Mouse (Mus musculus): ENCODE results near the gene Hoxd3.

Hoxd3 gene

DNA sequence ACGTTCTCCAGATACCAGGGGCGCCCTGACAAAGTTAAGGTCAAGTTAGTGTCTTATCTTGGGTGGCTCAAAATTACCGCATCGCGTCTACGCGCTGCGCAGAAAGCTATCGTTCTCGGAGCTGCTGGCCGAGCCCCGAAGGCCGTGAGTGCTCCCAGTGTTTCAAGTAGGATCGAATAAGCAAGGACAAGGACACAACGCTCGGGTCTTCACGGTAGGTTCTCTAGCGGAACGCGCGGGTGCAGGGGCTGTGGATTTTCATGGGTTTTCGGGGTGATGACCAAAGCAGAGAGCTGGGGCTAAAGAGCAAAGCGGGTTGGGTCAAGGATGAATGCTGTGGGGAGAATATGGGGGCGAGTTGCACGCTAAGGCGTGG, 32.1 kb upstream of the Hoxd3 start:
- no peak for DNase-seq

DNA sequence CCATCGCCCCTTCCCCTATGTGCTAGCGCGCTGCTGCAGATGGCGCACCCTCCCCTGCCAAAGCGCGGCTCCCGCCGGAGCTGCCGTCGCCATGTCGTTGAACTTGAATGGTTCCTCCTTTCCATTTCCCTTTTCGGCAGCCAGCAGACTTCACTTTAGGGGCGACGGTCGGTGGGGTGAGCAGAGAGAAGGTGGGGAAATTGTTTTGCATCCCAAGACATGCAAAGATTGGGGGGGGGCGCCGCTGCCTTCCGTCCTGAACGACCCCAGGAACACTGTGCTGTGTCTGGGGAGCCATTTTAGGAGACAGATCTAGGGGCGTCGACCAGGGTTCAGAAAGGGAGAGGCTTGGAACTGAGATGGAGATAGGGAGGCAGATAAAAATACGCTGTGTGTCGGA, 31.7 kb upstream of the Hoxd3 start:
- no peak for DNase-seq

DNA sequence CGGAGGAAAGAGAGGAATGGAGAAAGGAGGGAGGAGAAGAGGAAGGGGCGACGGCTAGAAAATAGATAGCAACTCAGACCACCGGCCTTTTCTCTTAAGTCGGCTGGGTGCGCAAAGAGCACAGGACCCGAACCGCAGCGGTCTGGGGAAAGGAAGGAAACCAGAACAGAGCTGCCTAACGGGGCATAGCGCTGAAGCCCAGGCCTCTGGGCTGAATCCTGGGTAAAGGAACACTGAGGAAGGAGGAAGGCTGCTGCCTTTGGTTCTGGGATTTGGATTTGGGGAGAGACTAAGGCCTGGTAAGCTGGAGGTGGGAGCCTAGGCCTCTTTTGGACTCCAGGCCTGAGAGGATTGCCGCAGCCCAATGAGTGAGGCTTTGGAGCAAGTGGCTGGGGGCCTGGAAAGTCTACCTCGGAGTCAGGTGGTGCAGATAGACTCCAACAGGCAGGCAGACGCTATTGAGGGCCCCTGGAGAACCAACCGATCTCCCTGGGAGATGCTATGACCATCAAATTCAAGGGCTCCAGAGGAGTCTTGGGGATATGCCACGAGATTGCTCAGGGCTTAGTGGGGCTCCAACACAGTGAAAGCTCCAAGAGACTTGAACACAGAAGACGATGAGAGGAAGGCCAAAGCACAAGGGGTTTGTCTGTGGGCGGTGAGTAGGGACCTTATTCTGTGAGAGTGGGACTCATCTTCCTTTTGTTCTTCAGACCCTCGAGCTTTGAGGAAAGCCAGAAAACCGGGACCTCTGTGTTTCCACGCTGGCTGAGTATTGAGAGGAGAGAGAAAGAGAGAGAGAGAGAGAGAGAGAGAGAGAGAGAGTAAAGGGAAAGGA, 30.9 kb upstream of the Hoxd3 start:
- DNase-seq: no peak

DNA sequence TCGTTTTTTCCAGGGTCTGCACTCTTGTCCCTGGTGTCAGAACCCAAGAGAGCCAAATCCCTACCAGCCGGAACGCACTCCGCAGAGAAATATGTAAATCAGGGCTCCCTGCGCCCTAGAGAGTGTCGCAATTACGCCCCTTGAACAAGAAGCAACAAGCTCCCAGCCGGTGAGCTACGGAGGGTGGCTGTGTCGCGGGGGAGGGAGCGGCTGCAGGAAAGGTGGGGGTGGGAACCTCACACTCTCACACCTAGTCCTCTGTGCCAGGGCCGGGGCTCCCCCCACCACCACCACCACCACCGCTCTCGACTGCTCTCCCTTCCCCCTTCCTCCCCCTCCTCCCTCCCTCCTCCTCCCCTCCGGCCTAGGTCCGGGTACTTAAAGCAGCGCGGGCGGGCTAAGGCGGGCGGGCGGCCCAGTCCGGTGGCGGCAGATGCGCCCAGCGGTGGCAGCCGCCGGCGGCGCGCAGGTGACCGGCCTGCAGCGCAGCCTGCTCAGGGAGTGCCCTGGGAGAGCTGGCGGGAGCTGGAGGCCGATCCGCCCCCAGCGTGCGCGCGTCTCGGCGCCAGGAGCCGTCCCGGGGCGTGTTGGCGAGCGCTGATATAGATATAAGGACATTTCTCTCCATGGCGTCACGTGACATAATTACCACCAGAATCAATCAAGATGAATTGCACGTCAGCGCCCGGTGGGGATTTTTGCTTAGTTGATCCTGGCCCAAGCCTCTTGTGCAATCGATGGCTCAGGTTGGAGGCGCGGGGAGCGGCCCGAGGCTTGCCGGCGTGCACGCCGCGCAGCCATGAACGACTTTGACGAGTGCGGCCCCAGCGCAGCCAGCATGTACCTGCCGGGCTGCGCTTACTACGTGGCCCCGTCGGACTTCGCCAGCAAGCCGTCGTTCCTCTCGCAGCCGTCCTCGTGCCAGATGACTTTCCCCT, 29.9 kb upstream of the Hoxd3 start:
- no peak for DNase-seq

DNA sequence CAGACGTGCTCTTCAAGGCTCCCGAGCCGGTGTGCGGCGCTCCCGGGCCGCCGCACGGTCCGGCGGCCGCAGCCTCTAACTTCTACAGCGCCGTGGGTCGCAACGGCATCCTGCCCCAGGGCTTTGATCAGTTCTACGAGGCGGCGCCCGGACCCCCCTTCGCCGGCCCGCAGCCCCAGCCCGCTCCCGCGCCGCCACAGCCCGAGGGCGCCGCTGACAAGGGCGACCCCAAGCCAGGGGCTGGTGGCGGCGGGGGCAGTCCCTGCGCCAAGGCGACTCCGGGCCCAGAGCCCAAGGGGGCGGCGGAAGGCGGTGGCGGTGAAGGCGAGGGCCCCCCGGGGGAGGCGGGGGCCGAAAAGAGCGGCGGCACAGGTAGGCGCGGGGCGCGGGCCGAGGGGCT, 28.9 kb upstream of the Hoxd3 start:
- no peak for DNase-seq

DNA sequence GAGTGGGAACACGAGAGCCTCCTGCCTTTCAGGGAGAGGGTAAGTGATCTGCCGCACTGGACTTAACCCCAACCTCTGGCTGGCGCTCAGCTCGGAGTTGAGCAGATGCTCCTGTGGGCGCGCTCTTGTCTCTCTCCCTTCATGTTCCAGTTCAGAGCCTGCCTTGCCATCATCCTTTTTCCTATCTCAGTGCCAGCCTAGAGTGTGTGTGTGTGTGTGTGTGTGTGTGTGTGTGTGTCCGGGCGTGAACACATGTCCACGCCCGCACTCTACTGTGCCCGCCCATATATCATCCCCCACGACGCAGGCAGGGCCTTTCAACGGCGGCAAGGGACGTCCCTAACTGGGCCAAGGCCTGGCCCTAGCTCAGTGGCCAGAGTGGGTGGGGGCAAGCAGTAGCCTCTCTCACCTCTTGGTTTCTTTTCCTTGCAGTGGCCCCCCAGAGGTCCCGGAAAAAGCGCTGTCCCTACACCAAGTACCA, 28.2 kb upstream of the Hoxd3 start:
- DNase-seq: no peak

DNA sequence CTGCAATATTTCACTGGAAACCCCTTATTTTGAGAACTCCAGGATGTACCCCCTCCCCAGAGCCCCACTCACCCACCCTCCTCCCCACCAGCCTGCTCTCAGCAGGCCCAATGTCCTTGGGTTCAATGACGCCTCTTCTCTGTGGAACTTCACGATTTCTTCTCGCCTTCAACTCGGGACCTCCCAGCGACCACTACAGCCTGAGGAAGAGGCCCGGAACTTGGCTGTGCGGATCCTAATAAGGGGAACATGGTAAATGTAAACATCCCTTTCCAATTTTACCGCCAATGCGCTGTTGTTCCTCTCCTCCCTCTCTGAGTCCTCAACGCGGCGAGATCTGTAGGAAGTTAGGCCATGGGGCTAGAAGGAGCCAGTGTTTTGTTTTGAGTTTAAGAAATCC, 27.6 kb upstream of the Hoxd3 start:
- DNase-seq: no peak

DNA sequence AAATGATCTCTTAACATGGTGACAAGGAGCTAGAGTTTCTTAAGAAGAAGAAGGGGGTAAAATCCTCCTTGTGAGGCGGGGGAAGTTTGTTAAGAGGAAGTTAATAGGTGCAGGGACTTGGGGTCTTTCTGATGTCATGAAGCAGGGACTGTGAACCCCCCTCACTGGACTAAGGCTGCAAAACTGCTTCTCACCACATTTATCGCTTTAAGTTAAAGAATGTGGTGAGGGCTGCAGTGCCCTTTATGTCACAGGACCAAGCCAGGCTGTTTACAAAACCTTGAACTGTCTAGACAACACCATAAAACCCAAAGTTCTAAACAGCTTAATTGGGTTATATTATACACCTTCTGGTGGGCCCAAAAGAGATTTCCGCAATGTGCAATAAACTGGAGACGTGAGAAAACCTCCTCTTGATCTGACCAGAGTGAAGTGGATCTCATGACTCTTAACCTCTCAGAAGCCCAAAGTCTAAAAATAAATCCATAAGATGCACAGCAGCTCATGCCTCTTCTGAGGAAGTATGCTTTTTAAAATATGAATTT, 26.6 kb upstream of the Hoxd3 start:
- no peak for DNase-seq

DNA sequence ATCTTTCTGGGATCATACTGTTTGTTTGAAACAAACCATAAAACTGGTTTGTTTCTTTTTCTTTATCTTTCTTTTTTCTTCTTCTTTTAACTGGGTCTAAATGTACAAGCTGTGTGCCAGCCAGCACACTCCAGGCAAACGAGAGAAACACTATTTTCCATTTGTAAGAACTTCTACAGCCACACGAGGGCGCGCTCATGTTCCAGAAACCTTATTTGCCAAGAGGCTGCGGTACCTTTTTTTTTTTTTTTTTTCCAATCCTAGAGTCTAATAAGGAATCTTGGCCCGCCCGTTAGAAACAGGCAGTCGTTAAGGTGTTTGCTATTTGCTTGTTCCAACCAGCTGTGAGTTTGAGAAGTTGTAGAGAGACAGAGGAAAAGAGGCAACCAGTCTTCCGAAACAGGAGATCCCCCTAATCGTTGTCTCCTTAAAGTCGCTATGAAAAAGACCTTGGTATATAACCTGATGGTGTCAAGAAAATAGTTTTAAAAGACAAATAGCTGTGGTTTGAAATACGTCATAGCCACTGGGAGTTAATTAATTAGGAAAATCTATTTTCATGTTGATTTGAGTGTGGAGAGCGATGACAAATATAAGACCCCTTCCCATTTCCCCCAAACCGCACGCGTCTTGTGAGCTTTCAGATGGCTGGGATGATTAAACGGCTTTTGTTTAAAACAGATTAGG, 25.3 kb upstream of the Hoxd3 start:
- DNase-seq: peak; percentile 34

DNA sequence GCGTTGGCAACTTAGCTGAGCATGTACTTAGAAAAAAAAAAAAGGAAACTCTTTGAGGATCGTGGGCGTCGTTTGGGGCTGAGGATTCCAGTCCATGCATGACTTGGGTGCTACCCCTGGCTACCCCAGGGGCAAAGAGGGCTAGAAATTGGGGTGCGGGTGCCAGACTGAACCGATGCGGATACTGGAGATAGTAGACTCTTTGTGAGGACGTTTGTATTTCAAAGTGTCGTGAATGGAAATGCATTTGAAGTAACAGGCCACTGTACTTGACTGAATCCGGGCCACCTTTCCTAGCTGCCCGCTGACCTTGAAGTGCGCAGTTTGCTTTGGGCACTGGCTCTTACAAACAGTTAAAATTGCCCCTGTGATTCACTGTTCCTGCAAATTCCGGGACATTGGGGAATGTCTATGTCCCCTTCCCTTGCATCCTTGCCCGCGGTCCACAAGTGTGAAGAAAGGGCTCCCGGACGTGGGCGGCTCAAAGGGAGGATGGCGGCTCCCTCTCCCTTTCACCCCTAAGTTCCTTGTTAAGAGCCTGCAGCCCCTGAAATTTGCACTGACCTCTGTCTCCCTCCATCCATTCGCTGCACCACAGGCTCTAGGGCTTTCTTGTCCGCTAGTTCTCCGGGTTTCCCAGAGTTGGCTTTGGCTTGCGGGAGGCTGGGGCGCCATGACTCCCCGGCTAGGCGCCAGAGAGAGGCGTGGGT, 24.6 kb upstream of the Hoxd3 start:
- DNase-seq: no peak

DNA sequence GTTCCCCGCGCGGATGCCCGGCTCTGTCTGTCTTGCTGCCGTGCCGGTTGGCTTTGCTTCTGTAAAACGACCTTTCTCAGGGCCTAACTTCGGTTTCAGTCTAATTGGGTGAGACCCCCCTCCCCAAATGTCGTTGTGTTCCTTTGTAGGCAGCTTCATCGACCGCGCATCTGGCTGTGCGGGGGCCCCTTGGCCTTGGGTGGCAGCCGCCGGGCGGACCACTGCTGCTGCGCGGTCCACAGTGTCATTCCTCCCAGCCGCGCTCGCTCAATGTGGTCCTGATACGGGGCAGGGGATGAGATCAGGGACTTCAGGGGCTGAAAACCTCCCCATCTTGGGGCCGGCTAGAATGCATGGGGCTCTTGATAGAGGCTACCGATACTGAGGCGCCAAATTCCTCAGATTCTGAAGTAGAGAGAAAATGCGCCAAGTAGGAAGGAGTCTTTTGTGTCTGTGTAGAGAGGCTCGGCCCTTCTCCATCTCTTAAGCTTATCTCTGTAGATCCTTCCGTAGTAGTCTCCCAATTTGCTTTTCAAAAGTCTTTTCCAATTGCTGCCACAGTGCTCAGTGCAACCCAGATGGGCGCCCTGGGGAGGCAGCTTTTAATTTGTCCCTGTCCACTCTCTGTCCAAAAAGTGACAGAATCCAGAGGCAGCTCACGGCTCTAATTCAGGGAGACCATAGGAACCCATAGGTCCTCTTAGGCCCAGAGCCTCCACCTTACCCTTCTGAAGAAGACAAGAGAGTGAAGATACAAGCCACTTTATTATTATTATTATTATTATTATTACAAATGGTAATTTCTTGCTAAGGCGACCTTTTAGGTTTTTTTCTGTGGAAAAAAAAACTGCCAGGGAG, 23.8 kb upstream of the Hoxd3 start:
- no peak for DNase-seq

DNA sequence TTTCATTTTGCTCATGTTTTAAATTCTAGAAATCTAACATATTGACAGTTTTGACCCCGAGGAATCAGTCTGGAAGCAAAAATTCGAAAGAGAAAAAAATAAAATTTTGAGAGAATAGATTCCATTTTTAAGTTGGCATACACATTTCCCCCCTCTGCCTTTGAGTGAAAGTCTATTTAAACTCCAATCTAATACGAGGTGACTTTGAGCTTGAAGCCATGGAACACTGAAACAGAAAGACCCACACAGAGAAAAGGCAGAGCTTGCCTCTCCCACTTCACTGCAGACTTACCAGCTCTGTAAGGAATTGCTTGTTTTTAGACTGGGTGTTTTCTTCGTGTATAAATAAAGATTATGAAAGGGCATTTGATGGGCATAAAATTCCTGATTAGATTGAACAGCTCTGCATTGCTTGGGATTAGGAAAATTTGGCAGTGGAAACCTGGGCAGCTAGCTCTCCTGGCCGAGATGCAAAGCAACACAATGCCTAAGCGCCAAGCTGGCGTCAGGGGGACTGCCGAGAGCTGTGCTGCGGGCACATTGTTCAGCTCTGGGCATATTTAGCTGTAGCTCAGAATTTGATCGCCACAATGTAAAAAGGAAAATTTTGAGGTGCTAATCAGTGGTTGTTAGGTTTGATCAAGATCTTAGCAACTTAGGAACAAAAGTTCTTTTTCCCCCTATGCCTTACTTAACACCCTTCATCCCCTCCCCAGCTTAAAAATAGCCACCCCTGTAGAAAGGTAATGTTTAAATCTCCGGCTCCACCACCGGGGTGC, 22.7 kb upstream of the Hoxd3 start:
- no peak for DNase-seq

DNA sequence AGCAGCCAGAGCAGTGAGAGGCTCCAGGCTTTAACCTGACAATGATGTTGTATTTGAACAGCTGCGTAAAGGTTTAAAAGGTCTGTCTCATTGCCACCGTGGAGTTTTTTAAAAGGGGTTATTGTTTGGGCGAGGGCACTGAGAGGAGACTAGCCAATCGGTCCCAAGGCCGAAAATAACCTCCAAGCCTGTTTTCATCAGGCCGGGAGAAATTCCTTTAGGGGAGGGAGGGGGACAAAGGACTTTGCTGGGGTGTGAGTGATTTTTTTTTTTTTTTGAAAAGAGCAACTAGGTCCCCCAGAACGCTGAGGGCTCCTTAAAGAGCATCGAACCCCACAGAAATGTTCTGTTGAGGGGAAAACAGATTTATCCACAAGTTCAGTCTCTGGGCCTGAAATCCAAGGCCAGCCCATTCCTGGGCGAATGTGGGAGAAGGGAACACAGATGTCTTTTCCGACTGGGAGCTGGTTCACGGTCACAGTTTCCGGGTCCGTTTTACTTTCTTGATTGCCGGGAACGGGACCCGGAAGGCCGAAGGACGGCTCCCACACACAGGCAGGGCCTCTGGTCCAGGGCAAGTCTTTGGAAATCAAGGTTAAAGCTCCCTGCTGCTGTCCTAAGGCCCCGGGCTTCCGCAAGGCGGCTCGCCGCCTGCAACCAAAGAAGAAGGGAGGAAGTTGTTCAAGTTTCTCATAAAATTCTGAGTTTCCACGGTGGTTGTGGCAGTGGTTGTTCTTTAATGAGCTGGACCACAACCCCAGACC, 22.0 kb upstream of the Hoxd3 start:
- no peak for DNase-seq

DNA sequence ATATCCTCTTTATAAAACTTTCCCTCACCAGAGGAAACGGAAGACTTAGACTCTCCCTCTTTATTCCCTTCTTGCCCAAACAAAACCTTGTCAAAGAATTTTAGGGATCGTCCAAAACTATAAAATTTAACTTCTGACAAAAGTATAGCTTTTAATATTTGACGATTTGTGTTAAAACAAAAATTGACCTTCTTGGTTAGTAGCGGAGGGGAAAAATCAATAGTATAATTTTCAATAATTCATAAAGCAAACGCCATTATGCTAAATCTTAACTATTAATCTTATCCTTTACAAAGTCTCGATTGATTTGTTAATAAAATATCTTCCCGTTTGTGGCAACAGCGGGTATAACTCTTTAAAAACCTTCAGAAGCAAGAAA, 21.4 kb upstream of the Hoxd3 start:
- DNase-seq: no peak

DNA sequence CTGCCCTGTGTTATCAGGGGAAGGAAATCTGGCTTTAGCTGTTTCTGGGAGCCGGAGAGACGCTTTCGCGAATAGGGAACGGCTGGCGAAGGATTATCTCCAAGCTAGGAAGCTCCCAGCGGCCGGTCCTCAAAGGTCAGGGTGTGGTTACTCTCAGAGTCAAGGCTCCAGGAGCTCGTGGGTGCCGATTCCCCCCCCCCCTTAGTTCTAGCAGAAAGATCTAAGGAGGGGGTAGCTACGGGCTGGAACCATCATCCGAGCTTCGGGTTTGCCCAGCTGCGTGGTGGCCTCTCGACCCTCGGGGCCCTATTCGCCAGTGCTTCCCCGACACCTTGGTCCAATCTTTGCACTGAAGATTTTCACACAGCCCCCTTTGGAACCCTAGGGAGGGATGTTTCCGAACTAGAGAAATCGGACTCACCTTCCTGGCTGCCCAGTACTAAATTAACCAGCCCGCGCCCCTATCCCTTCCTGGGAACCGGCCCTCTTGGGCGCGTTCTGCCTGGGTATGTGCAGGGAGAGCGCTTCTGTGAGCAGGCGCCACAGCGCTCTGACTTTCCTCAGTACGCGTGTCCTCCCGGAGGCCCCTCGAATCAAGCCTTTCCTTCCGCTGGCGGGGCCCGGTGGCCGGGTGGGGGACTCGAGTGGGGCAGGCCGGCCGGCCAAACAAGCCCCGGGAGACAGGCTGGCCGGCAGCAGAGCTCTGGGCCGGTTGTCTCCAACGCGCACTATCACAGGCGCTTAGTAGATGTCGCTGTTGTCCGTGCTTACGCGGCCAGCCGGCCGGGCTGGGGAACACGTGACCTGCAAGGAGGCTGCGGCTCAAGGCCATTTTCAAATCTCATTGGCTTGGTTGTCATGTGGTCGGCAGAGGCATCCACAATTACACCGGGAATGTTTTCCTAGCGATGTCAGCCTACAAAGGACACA, 20.4 kb upstream of the Hoxd3 start, which contains the start of gene Hoxd10:
TSS of gene Hoxd10 (plus strand) at position 903 of the 930 bp plus-strand sequence.
- no peak for DNase-seq

DNA sequence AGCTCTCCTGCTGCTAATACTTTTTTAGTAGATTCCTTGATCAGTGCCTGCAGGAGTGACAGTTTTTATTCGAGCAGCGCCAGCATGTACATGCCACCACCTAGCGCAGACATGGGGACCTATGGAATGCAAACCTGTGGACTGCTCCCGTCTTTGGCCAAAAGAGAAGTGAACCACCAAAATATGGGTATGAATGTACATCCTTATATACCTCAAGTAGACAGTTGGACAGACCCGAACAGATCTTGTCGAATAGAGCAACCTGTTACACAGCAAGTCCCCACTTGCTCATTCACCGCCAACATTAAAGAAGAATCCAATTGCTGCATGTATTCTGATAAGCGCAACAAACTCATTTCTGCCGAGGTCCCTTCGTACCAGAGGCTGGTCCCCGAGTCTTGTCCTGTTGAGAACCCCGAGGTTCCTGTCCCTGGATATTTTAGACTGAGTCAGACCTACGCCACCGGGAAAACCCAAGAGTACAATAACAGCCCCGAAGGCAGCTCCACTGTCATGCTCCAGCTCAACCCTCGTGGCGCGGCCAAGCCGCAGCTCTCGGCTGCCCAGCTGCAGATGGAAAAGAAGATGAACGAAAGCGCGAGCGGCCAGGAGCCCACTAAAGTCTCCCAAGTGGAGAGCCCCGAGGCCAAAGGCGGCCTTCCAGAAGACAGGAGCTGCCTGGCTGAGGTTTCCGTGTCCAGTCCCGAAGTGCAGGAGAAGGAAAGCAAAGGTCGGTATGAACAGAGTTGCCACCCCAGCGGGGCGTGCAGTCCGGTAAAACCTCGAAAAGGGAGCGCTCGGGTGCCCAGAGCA, 19.5 kb upstream of the Hoxd3 start:
- no peak for DNase-seq

DNA sequence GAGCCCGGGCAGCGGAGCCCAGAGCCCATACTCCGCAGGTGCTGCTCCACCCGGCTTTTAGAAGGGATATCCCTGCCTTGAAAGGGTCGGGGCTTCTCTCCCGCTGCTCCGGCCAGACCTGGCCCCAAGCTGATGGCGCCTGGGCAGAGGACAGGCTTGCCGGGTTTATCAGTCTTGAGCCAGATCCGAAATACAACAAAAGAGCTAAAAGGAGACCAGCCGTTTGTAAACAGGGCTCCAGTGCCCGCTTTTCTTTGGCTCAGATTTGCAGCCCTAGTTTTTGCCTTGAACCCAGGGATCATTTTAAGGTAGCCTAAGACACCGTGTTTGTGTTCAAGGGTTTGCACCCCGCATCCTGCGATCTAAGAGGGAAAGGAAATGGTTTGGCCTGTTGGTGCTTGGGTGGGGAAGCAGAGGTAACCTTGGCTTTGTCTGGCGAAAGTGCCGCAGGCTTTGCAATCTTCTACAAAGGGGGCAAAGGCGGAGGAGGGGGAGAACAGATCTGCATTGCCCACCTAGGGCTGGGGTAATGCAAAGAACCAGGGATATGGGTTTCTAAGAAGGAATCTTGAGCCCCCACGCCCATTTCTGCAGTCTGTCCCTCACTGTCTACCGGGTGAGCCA, 18.8 kb upstream of the Hoxd3 start:
- no peak for DNase-seq

All from thymus, postnatal 14 days (tissue).